Mouse (Mus musculus) ES-E14 (cell line): ENCODE data around the gene Ezr.
"Not testable (repeated sequence)": the region's sequence is repeated elsewhere in the genome, so short reads cannot be mapped to it uniquely, and the experiment has no call there.

Experiments
- CHD2 ChIP-seq: IDR thresholded peaks from 2 replicates; pipeline ENCODE4 v1.6.1; 2014; ENCODE audit warnings: mild to moderate bottlenecking, low read depth, low read length, inconsistent platforms
- HCFC1 ChIP-seq: IDR thresholded peaks from 2 replicates; pipeline ENCODE4 v1.6.1; 2012; ENCODE audit warnings: low read length, inconsistent platforms, borderline replicate concordance; ENCODE audit not compliant: insufficient read depth
- MAFK ChIP-seq: IDR thresholded peaks from 2 replicates; pipeline ENCODE4 v1.6.1; 2014; ENCODE audit warnings: mild to moderate bottlenecking, low read depth, low read length, inconsistent platforms; ENCODE audit not compliant: insufficient read depth
- ZC3H11A ChIP-seq: IDR thresholded peaks from 2 replicates; pipeline ENCODE4 v1.6.1; 2012; ENCODE audit warnings: low read depth, mild to moderate bottlenecking, inconsistent platforms, low read length, borderline replicate concordance
- ZNF384 ChIP-seq: IDR thresholded peaks from 2 replicates; pipeline ENCODE4 v1.6.1; 2012; ENCODE audit warnings: low read depth, low read length, inconsistent platforms

DNA sequence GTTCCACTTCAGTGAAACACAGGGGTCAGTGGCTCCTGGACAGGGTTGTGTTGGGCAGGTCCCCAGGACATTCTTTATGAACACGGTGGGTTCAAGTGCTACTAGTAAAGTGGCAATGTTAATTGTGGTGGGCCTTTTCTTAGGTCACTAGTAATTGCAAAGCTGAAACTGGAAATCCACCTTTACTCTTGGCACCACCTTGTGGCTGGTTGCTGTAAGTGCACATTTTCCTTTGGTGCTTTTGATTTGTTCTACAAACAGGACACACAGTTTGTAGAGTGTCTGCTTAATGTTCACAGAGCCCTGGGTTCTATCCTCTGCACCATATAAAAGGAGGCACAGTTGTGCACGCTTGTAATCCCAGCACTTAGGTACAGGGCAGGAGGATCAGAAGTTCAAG, 91.0 kb downstream of the Ezr start:
- TF ChIP-seq HCFC1, MAFK, CHD2, ZC3H11A, ZNF384: not testable (repeated sequence)
